Mouse (Mus musculus) megakaryocyte, embryonic 14.5 days (primary cell): ENCODE measurements around the gene Ttc7b. TPM values are rescaled to one million over a fixed set of nuclear protein-coding genes. Genes with fewer than 3 reads are reported as not detected.

Source experiments
- H3K27me3 ChIP-seq: replicated peaks from 2 replicates; pipeline ENCODE3; 2012; ENCODE audit warnings: inconsistent platforms
- H3K36me3 ChIP-seq: replicated peaks from 2 replicates; pipeline ENCODE3; 2012; ENCODE audit warnings: low read length, inconsistent platforms, mixed read lengths
- H3K4me1 ChIP-seq: 2 replicates; pipeline ENCODE4 v1.6.1; 2012; ENCODE audit warnings: inconsistent platforms
- H3K4me3 ChIP-seq: replicated peaks from 2 replicates; pipeline ENCODE3; 2012; ENCODE audit warnings: moderate library complexity, mild to moderate bottlenecking, inconsistent platforms
- H3K9me3 ChIP-seq: 2 replicates; pipeline ENCODE4 v1.6.1; 2012; ENCODE audit warnings: inconsistent platforms
- FLI1 ChIP-seq: IDR thresholded peaks from 2 replicates; pipeline ENCODE4 v1.6.1; 2012; ENCODE audit warnings: low read length, inconsistent platforms, mixed read lengths
- GATA1 ChIP-seq: IDR thresholded peaks from 3 replicates; pipeline ENCODE4 v1.6.1; 2012; ENCODE audit warnings: mixed read lengths, low read length, inconsistent platforms, borderline replicate concordance
- polyA plus RNA-seq: library from polyadenylated mRNA; stranded (reverse); fragments of >175 nt; gene quantifications from 2 replicates; pipeline ENCODE4 v1.2.3, GENCODE M21; 2012; ENCODE audit warnings: low replicate concordance; ENCODE audit not compliant: insufficient read depth

Gene Ttc7b
- polyA plus RNA-seq = 170 and 237 TPM in 2 replicates

DNA sequence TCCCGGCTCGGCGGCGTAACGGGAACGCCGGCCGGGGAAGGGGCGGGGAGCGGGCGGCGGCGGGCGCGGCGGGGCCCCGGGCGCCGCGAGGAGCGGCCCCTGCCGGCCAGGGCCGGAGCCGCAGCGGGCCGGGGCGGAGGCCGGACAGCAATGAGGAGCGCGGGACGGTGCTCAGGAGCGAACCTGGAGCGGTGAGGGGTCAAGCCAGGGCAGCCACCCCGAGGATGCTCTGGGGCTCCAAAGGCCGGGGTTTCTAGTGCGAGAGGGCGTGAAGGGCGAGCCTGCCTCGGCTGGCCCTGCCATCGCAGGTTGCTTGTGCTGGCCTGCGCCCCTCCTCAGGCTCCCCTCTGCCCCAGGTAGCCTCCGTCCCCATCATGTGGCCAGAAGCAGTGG is at the start of gene Ttc7b:
TSS of gene Ttc7b (minus strand) at position 33 of the 393 bp plus-strand sequence.
- peaks cover 80% of the 10 kb centered on the region for H3K4me1 ChIP-seq
- H3K36me3 ChIP-seq = peaks cover 41% of the 10 kb centered on the region
- H3K4me3 ChIP-seq = peak within 1 kb of the TSS; percentile 98
- no peak for TF ChIP-seq FLI1
- no peak for TF ChIP-seq GATA1
- no peaks in the 10 kb centered on the region for H3K27me3 ChIP-seq
- peaks cover 4% of the 10 kb centered on the region for H3K9me3 ChIP-seq

DNA sequence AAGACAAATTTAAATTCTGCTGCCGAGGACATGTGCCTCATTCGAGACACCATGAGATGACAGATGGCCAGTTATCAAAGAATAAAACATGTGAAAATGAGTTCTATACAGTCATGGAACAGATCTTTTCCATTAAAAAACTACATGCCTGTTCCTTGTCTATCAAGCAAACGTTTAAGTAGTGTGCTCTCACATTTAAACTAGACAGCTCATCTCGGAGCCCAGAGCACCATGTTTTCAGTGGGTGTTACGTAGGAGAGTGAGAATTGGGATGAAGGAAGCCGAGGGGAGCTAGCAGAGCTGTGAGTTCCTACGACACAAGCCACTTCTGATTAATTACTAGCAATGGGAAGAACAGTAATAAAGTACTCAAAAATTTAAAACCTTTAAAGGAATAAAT is 48.2 kb upstream of the Ttc7b start:
- peaks cover 51% of the 10 kb centered on the region for H3K36me3 ChIP-seq
- no peaks in the 10 kb centered on the region for H3K27me3 ChIP-seq
- TF ChIP-seq FLI1 (no peak), GATA1 (no peak)
- H3K4me1 ChIP-seq = peaks cover 34% of the 10 kb centered on the region
- no peaks in the 10 kb centered on the region for H3K9me3 ChIP-seq
- H3K4me3 ChIP-seq = no peak overlapping the region

DNA sequence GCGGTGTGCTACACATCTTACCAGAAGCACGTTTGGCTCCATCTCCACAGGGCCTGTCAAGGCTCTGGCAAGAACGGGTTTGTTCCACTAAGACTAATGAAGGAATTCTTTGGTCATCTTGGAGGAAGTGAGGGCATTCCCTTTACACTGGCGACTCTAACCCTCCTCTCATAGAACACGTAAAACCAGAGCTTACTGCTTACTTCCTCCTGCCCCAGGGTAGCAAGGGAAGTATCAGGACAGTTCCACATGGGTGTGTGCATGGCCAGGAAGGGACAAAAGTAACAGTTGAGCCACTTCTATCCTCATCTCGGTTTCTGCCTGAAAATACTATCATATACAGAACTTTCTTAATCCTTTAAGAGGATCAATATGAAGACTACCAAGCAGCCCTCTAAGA is 47.5 kb upstream of the Ttc7b start:
- no peak overlapping the region for H3K4me3 ChIP-seq
- H3K9me3 ChIP-seq = no peaks in the 10 kb centered on the region
- H3K4me1 ChIP-seq = peaks cover 34% of the 10 kb centered on the region
- no peaks in the 10 kb centered on the region for H3K27me3 ChIP-seq
- peaks cover 52% of the 10 kb centered on the region for H3K36me3 ChIP-seq
- TF ChIP-seq GATA1 = no peak
- TF ChIP-seq FLI1 = no peak

DNA sequence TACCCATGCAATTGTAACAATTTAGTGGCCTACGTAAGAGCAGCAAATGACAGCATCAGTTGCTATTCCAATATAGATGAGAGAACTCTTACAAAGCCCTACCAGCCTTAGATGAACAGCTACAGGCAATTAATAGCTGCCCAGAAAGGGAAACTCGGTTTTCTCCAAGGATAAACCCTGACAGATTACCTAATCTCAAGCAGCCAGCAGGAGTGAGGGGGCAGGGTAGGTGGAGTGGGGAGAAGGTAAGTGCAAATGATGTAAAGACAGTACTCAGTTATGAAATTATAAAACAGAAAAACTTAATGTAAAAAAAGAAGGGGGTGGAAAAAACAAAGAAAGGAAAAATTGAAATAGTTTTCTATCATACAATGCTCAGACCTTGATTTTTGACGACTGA is 47.0 kb upstream of the Ttc7b start:
- TF ChIP-seq GATA1 (no peak), FLI1 (no peak)
- Histone ChIP-seq H3K4me1 (peaks cover 34% of the 10 kb centered on the region), H3K4me3 (no peak overlapping the region), H3K27me3 (no peaks in the 10 kb centered on the region), H3K9me3 (no peaks in the 10 kb centered on the region), H3K36me3 (peaks cover 52% of the 10 kb centered on the region)

DNA sequence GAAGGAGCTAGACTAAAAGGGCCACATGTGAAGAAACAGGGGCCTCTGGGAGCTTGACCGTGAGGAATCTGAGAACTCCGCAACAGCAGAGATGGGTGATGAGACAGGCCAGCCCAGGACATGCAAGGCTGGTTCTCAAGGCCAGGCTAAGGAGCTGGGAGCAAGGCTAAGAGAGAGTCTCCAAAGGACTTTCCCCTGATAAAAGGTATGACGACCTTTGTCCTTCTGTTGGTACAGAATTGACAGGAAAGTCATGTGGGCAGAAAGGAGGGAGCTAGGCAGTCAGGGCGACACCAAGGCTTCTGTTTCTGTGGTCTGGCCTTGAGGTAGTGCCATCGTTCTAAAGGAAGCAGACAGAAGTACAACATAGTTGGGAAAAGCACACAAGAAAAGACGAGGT is 33.0 kb upstream of the Ttc7b start:
- H3K4me1 ChIP-seq = peaks cover 7% of the 10 kb centered on the region; the same call in 1 of the 2 replicates
- H3K4me3 ChIP-seq = no peak overlapping the region
- TF ChIP-seq GATA1 = no peak
- TF ChIP-seq FLI1 = no peak
- H3K9me3 ChIP-seq = no peaks in the 10 kb centered on the region
- no peaks in the 10 kb centered on the region for H3K27me3 ChIP-seq
- H3K36me3 ChIP-seq = peaks cover 70% of the 10 kb centered on the region

DNA sequence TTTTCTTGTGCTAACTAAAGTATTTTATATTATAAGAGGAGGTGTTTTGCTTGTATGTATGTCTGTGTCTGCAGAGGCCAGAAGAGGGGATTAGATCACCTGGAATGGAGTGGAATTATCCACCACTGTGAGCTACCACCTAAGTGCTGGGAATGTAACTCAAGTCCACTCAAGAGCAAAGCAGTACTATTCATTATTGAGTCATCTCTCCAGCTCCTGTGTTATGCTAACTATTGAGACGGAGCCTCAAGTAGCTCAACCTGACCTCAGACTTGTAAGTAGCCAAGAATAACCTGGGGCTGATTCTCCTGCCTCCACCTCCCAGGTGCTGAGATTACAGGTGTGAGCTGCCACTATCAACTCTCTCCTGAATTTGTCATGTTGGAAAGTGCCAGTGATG is 31.3 kb upstream of the Ttc7b start:
- H3K4me1 ChIP-seq = peaks cover 13% of the 10 kb centered on the region
- no peaks in the 10 kb centered on the region for H3K27me3 ChIP-seq
- peaks cover 58% of the 10 kb centered on the region for H3K36me3 ChIP-seq
- TF ChIP-seq GATA1 (no peak), FLI1 (no peak)
- H3K4me3 ChIP-seq = no peak overlapping the region
- no peaks in the 10 kb centered on the region for H3K9me3 ChIP-seq

DNA sequence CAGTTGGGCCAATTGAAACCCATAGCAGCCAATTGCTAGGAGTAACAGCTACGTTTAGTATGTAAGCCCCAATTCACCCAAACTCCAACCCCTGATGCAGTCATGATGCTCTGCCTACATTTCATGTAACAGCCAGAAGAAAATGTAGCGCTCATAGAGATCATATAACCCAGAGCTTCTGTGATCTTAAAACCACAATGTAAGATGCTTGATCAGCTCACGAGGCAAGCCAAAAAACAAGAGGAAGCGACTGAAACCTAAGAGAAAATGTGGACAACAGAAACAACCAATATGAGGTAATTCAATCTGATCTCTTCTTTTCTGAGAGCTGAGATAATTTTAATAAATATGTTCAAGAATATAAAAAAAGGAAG is 23.6 kb upstream of the Ttc7b start:
- H3K36me3 ChIP-seq = peaks cover 16% of the 10 kb centered on the region
- H3K4me1 ChIP-seq = peaks cover 57% of the 10 kb centered on the region
- H3K4me3 ChIP-seq = no peak overlapping the region
- H3K9me3 ChIP-seq = no peaks in the 10 kb centered on the region
- H3K27me3 ChIP-seq = no peaks in the 10 kb centered on the region
- TF ChIP-seq FLI1 (no peak), GATA1 (no peak)

DNA sequence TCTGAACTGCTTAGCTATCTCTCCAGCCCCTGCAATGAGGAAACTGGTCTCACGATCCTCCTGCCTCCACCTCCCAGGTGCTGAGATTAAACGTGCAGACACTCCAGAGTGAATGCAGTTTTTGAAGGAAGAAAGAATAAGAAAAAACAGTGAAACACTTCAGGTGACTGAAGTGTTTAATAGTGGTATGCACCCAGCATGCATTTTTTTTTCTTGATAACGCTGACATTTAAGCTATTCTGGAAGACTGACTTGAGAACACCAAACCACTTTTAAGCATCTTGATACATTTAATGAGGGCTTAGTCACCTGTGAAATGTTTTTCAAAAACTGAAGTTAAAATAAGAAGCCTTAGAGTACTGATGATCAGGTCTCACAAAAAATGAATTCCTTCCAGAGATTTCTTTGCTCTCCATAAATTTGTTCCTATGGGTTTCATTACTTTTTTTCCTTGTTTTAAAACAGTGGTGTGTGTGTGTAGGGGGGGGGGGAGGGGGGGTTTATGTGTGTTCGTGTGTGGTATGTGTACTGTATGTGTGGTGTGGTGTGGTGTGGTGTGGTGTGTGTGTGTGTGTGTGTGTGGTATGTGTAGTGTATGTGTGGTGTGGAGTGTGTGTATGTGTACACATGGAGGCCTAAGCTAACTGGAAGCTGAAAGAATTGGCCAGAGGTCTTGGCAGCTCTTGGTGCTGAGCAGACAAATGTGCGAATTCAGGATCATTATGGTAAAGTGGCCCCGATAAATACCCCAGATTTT is 23.0 kb upstream of the Ttc7b start:
- Histone ChIP-seq H3K4me1 (peaks cover 63% of the 10 kb centered on the region), H3K4me3 (no peak overlapping the region), H3K36me3 (peaks cover 11% of the 10 kb centered on the region), H3K27me3 (no peaks in the 10 kb centered on the region), H3K9me3 (no peaks in the 10 kb centered on the region)
- TF ChIP-seq GATA1 (no peak), FLI1 (no peak)

DNA sequence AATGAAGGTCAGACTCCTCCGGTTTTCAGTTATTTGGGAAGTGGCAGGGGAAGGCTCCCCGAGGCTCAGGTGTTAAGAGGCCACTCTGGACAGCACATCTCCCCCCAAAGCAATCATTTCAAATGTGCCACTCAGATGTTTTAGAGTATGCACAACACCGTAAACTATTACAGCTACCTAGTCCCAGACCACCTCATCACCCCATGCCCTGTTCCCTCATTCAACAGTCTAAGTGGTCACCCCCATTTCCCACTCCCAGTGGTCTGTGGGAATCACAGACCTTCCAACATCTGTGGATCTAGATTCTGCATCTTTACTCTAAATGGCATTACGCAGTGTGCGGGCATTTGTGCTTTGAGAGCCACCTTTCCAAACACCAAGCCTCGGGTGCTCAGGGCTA is 21.9 kb upstream of the Ttc7b start:
- no peak for TF ChIP-seq FLI1
- TF ChIP-seq GATA1 = no peak
- Histone ChIP-seq H3K36me3 (peaks cover 8% of the 10 kb centered on the region), H3K27me3 (no peaks in the 10 kb centered on the region)

DNA sequence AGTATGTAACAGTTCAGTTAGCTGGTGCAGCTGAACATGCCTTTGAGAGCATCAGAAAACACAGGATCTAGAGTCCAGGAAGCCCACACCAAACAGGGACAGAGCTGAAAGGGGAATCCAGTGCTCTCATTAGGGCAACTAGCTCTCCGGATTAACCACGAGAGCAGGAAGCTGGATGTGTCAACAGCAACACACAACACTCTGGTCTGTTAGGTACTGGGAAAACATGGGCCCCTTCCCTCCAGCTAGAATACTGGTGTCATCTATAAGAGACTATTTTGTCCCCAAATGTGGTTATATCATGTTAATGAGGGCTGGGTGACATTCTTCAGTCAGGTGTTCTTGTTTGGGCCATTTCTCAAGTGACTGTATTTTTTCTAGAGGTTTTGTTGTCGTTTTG is 21.4 kb upstream of the Ttc7b start:
- no peaks in the 10 kb centered on the region for H3K27me3 ChIP-seq
- H3K36me3 ChIP-seq = peaks cover 8% of the 10 kb centered on the region
- no peaks in the 10 kb centered on the region for H3K9me3 ChIP-seq
- no peak for TF ChIP-seq GATA1
- TF ChIP-seq FLI1 = no peak
- peaks cover 72% of the 10 kb centered on the region for H3K4me1 ChIP-seq
- H3K4me3 ChIP-seq = no peak overlapping the region

More for the DNA sequence above, 21.9 kb upstream of the Ttc7b start:
- Histone ChIP-seq H3K4me1 (peaks cover 72% of the 10 kb centered on the region), H3K9me3 (no peaks in the 10 kb centered on the region), H3K4me3 (no peak overlapping the region)

DNA sequence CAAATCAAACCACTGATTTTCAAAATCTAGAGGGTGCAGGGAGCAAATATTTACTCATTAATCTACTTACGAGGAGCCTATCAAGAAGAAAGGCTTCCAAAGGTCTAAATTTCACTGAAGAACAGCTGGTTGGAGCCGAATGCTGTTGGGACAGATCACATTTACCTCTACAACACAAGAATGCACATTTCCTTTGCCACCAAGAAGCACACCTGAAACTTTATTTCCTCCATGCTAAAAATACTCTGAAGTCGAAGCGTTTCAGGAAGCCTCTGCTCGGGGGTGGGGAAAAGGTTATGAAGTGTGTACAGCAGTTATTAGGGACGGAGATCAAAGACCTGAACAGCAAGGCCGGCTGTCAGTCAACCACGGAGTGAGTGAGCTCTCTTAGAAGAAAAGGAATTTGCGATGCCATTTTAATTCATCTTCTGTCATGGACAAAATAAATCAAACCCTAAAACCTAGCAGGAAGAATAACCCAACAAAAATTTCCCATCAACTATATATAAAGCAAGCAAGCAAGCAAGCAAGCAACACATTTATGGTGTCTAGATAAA is 18.6 kb upstream of the Ttc7b start:
- Histone ChIP-seq H3K36me3 (no peaks in the 10 kb centered on the region), H3K27me3 (no peaks in the 10 kb centered on the region), H3K9me3 (no peaks in the 10 kb centered on the region), H3K4me3 (no peak overlapping the region), H3K4me1 (peaks cover 70% of the 10 kb centered on the region)
- no peak for TF ChIP-seq FLI1
- TF ChIP-seq GATA1 = no peak
